In genomic region chr19:45607479-45607878, GRCm38 (mm10) we compare ENCODE assay signal across 14 mouse cellular contexts. TPM values are rescaled to one million over a fixed set of nuclear protein-coding genes. Genes with fewer than 3 reads are reported as not detected.
DNase-seq lines count a peak whose midpoint lies in the region; ATAC-seq and TF ChIP-seq lines count a peak whose summit lies in the region.
"Had no signal": no experiment of that assay in that cellular context is flagged by ENCODE, and none has a peak within 500 bp of the region (broad histone marks: within the 10 kb centered on the region; RNA-seq: fewer than 3 reads in every experiment).

No protein-coding gene starts in this region.

- H3K4me2 ChIP-seq in forebrain, embryonic 13.5 days: peak overlapping the region; percentile 12
- no peak overlapping the region for H3K4me2 ChIP-seq in limb, embryonic 12.5 days
- no peak overlapping the region for H3K4me2 ChIP-seq in lung, postnatal 0 days (replicated peaks; ENCODE audit: low read depth, low read length)
- H3K4me2 ChIP-seq: liver, embryonic 12.5 days had no signal

- WGBS in forebrain, embryonic 13.5 days: 6% methylated on average over 7 of the region's 7 CpGs
- 20% methylated on average over 7 of the region's 7 CpGs for whole genome bisulfite sequencing in limb, embryonic 12.5 days
- 61% methylated on average over 7 of the region's 7 CpGs for WGBS in lung, postnatal 0 days

- DNase-seq in brain, embryonic 14.5 days (ENCODE audit: low read depth): peak; percentile 89
- peak; percentile 33 for DNase-seq in embryo, embryonic 10.5 days (ENCODE audit: low spot score)
- no peak for DNase-seq in lung, postnatal 0 days (ENCODE audit: low spot score)
- no peak for DNase-seq in spleen, adult 12 weeks (ENCODE audit: low spot score)
- DNase-seq: adrenal gland, postnatal 36 days; heart, postnatal 36 days; kidney, adult 11 months; lung, postnatal 10 days; thymus, adult 18-20 months had no signal

- TF ChIP-seq EP300 in lung, postnatal 0 days (IDR thresholded peaks at IDR 0.05): no peak

- no peaks in the 10 kb centered on the region for H3K9me3 ChIP-seq in forebrain, embryonic 13.5 days (replicated peaks)
- no peaks in the 10 kb centered on the region for H3K9me3 ChIP-seq in limb, embryonic 12.5 days
- H3K9me3 ChIP-seq in lung, postnatal 0 days (ENCODE audit: low read length): no peaks in the 10 kb centered on the region
- H3K9me3 ChIP-seq: liver, embryonic 12.5 days had no signal

- no peak for TF ChIP-seq CTCF in brain, embryonic 14.5 days (IDR thresholded peaks at IDR 0.05; ENCODE audit: borderline replicate concordance, extremely low read depth, insufficient read depth, insufficient read length)
- TF ChIP-seq CTCF in lung, postnatal 0 days (IDR thresholded peaks at IDR 0.05): no peak

- H3K27ac ChIP-seq in forebrain, embryonic 13.5 days: peak overlapping the region; percentile 57
- H3K27ac ChIP-seq in limb, embryonic 12.5 days: peak overlapping the region; percentile 78
- H3K27ac ChIP-seq in lung, postnatal 0 days (ENCODE audit: low read length): no peak overlapping the region
- H3K27ac ChIP-seq: liver, embryonic 12.5 days had no signal

- peaks cover 93% of the 10 kb centered on the region for H3K27me3 ChIP-seq in forebrain, embryonic 13.5 days
- H3K27me3 ChIP-seq in limb, embryonic 12.5 days: no peaks in the 10 kb centered on the region
- H3K27me3 ChIP-seq in lung, postnatal 0 days (replicated peaks; ENCODE audit: insufficient read depth, low read length): no peaks in the 10 kb centered on the region
- H3K27me3 ChIP-seq: liver, embryonic 12.5 days had no signal

- H3K9ac ChIP-seq in forebrain, embryonic 13.5 days: peak overlapping the region; percentile 40; the same call in 1 of the 2 replicates
- no peak overlapping the region for H3K9ac ChIP-seq in limb, embryonic 12.5 days (replicated peaks)
- H3K9ac ChIP-seq in lung, postnatal 0 days (replicated peaks; ENCODE audit: low read depth): no peak overlapping the region
- H3K9ac ChIP-seq: liver, embryonic 12.5 days had no signal

- no peak overlapping the region for H3K4me3 ChIP-seq in forebrain, embryonic 13.5 days
- H3K4me3 ChIP-seq in limb, embryonic 12.5 days (replicated peaks): no peak overlapping the region
- no peak overlapping the region for H3K4me3 ChIP-seq in lung, postnatal 0 days (ENCODE audit: low read depth, low read length)
- H3K4me3 ChIP-seq: liver, embryonic 12.5 days had no signal

- TF ChIP-seq POLR2A in brain, embryonic 14.5 days (IDR thresholded peaks at IDR 0.05; ENCODE audit: borderline replicate concordance, extremely low read depth, insufficient read depth, insufficient read length, poor library complexity, severe bottlenecking): no peak

- H3K36me3 ChIP-seq in forebrain, embryonic 13.5 days (ENCODE audit: poor library complexity, severe bottlenecking): no peaks in the 10 kb centered on the region
- peaks cover 6% of the 10 kb centered on the region; the same call in 1 of the 2 replicates for H3K36me3 ChIP-seq in limb, embryonic 12.5 days
- no peaks in the 10 kb centered on the region for H3K36me3 ChIP-seq in lung, postnatal 0 days (ENCODE audit: insufficient read depth, low read length)
- H3K36me3 ChIP-seq: liver, embryonic 12.5 days had no signal

- H3K4me1 ChIP-seq in forebrain, embryonic 13.5 days: peaks cover 25% of the 10 kb centered on the region
- H3K4me1 ChIP-seq in limb, embryonic 12.5 days (replicated peaks): peaks cover 18% of the 10 kb centered on the region
- no peaks in the 10 kb centered on the region for H3K4me1 ChIP-seq in lung, postnatal 0 days (ENCODE audit: insufficient read depth, low read depth, low read length)

- ATAC-seq in forebrain, embryonic 13.5 days: peak; percentile 85; the same call in 1 of the 2 replicates
- ATAC-seq in limb, embryonic 12.5 days (ENCODE audit: insufficient number of reproducible peaks, insufficient read depth, low FRiP score, low TSS enrichment, low read depth): peak; percentile 31; the same call in 1 of the 2 replicates
- no peak for ATAC-seq in lung, postnatal 0 days
- no peak for ATAC-seq in megakaryocyte progenitor cell, adult 5-6 weeks (replicated peaks; ENCODE audit: poor library complexity)
- ATAC-seq: CD4-positive, CD25-positive, alpha-beta regulatory T cell, adult 4 months; liver, embryonic 12.5 days had no signal

RNA-seq across cellular contexts. Expression of gene Gm17018, which starts 47.1 kb away (rescaled TPM):
- polyA plus RNA-seq in brain, embryonic 14.5 days (2012; rRNA removed): 18.8 and 24.1 TPM in 2 replicates
- 44.0 and 48.1 TPM in 2 replicates for polyA plus RNA-seq in forebrain, embryonic 13.5 days (2015; fragmentation: Nextera tagmentation; extraction: Ambion mirVana)
- polyA plus RNA-seq in limb, embryonic 12.5 days (2016; fragmentation: Nextera tagmentation; extraction: Ambion mirVana): 50.5 and 53.7 TPM in 2 replicates
- 40.1 and 44.2 TPM in 2 replicates for polyA plus RNA-seq in lung, postnatal 0 days (2015; fragmentation: Nextera tagmentation; extraction: Ambion mirVana)
- total RNA-seq in megakaryocyte progenitor cell, adult 5-6 weeks (2015): 21.1 and 32.4 TPM in 2 replicates
- 39.5 and 40.6 TPM in 2 replicates for total RNA-seq in megakaryocyte progenitor cell, adult 5-6 weeks (2017)

RNA-seq across cellular contexts. Expression of gene Poll, which starts 47.1 kb away (rescaled TPM):
- polyA plus RNA-seq in brain, embryonic 14.5 days (2012; rRNA removed): 11.4 and 12.7 TPM in 2 replicates
- polyA plus RNA-seq in forebrain, embryonic 13.5 days (2015; fragmentation: Nextera tagmentation; extraction: Ambion mirVana): 16.2 and 16.7 TPM in 2 replicates
- 17.7 and 20.1 TPM in 2 replicates for polyA plus RNA-seq in limb, embryonic 12.5 days (2016; fragmentation: Nextera tagmentation; extraction: Ambion mirVana)
- polyA plus RNA-seq in lung, postnatal 0 days (2015; fragmentation: Nextera tagmentation; extraction: Ambion mirVana): 8.7 and 9.7 TPM in 2 replicates
- 5.6 and 7.0 TPM in 2 replicates for total RNA-seq in megakaryocyte progenitor cell, adult 5-6 weeks (2015)
- 13.2 and 18.5 TPM in 2 replicates for total RNA-seq in megakaryocyte progenitor cell, adult 5-6 weeks (2017)

RNA-seq across cellular contexts. Expression of gene Fbxw4, which starts 52.6 kb away (rescaled TPM):
- polyA plus RNA-seq in brain, embryonic 14.5 days (2012; rRNA removed): 47.7 and 69.5 TPM in 2 replicates
- polyA plus RNA-seq in forebrain, embryonic 13.5 days (2015; fragmentation: Nextera tagmentation; extraction: Ambion mirVana): 3.4 TPM in 2 replicates
- polyA plus RNA-seq in limb, embryonic 12.5 days (2016; fragmentation: Nextera tagmentation; extraction: Ambion mirVana): 6.8 and 7.2 TPM in 2 replicates
- polyA plus RNA-seq in lung, postnatal 0 days (2015; fragmentation: Nextera tagmentation; extraction: Ambion mirVana): 2.9 and 4.6 TPM in 2 replicates
- total RNA-seq in megakaryocyte progenitor cell, adult 5-6 weeks (2015): 26.0 and 27.0 TPM in 2 replicates
- 22.3 and 31.5 TPM in 2 replicates for total RNA-seq in megakaryocyte progenitor cell, adult 5-6 weeks (2017)

Comparison
In these comparisons a context has a peak if more than half of its experiments do, and no peak if none do; other contexts are left out.
1. DNase-seq: peak in brain, embryonic 14.5 days (single experiment) and embryo, embryonic 10.5 days (single experiment); none in lung, postnatal 0 days (single experiment) and spleen, adult 12 weeks (single experiment).
2. ATAC-seq: peak in forebrain, embryonic 13.5 days (single experiment) and limb, embryonic 12.5 days (single experiment); none in lung, postnatal 0 days (single experiment) and megakaryocyte progenitor cell, adult 5-6 weeks (single experiment).